Mouse (Mus musculus) CH12.LX (cell line): ENCODE measurements around the gene Arhgap33. TPM values are rescaled to one million over a fixed set of nuclear protein-coding genes. Genes with fewer than 3 reads are reported as not detected.

Experiments used
- DNase-seq: peaks from one replicate; pipeline ENCODE4 v3.0.0-alpha.2; 2013; ENCODE audit errors: extremely low read depth
- H3K27ac ChIP-seq: 2 replicates; pipeline ENCODE4 v1.5.1; 2012; ENCODE audit warnings: low read depth, mild to moderate bottlenecking, control low read depth, moderate library complexity; ENCODE audit not compliant: insufficient read depth
- H3K27me3 ChIP-seq: replicated peaks from 2 replicates; pipeline ENCODE3; 2012; ENCODE audit warnings: inconsistent platforms
- H3K36me3 ChIP-seq, 2 experiments: replicated peaks in 1 of 2; 2 replicates each; pipeline versions ENCODE3 to v1.6.1; 2012; ENCODE audit warnings: inconsistent platforms in 1 of 2, low read length in 1 of 2, mild to moderate bottlenecking in 1 of 2, mixed read lengths in 1 of 2, moderate library complexity in 1 of 2; ENCODE audit not compliant: control insufficient read depth in 1 of 2, insufficient read depth in 1 of 2
- H3K4me1 ChIP-seq, 2 experiments: 2 replicates each; pipeline ENCODE4 v1.6.1; 2012; ENCODE audit warnings: inconsistent platforms in 1 of 2, moderate library complexity in 1 of 2; ENCODE audit not compliant: insufficient read depth in 2 of 2, control insufficient read depth in 1 of 2
- H3K4me2 ChIP-seq: 2 replicates; pipeline ENCODE4 v1.6.1; 2012; ENCODE audit warnings: low read depth, mild to moderate bottlenecking, control low read depth; ENCODE audit not compliant: poor library complexity, insufficient read depth, severe bottlenecking
- H3K4me3 ChIP-seq, 3 experiments: fragments of 150-350 bp in 1 of 3; sonication (generic) in 1 of 3; replicated peaks in 1 of 3; 2 replicates each; pipeline versions ENCODE3 to v1.5.1; 2011 to 2012; ENCODE audit warnings: low read depth in 2 of 3, low read length in 2 of 3, mild to moderate bottlenecking in 2 of 3, moderate library complexity in 2 of 3, control low read depth in 1 of 3, improper control_type of control experiment in 1 of 3, inconsistent platforms in 1 of 3, mixed read lengths in 1 of 3; ENCODE audit not compliant: poor library complexity in 1 of 3
- H3K79me2 ChIP-seq: replicated peaks from 2 replicates; pipeline ENCODE4 v1.6.1; 2012; ENCODE audit warnings: mild to moderate bottlenecking, moderate library complexity; ENCODE audit not compliant: control insufficient read depth, poor library complexity, insufficient read depth, severe bottlenecking; ENCODE audit errors: extremely low read depth
- H3K9ac ChIP-seq: 2 replicates; pipeline ENCODE4 v1.6.1; 2012; ENCODE audit warnings: low read depth, mild to moderate bottlenecking, control low read depth, moderate library complexity; ENCODE audit not compliant: insufficient read depth
- H3K9me3 ChIP-seq: replicated peaks from 2 replicates; pipeline ENCODE3; 2012; ENCODE audit warnings: low read length, inconsistent platforms, mixed read lengths
- CHD1 ChIP-seq: IDR thresholded peaks from 2 replicates; pipeline ENCODE4 v1.6.1; 2012; ENCODE audit warnings: low read depth, low read length, improper control_type of control experiment, inconsistent platforms
- CHD2 ChIP-seq: IDR thresholded peaks from 2 replicates; pipeline ENCODE4 v1.6.1; 2011; ENCODE audit warnings: low read length, improper control_type of control experiment
- CTCF ChIP-seq, 2 experiments: IDR thresholded peaks in 1 of 2; conservative IDR thresholded peaks in 1 of 2; 2 replicates each; pipeline ENCODE4 v1.5.1; 2011 to 2012; ENCODE audit warnings: low read depth in 2 of 2, low read length in 2 of 2, improper control_type of control experiment in 1 of 2, inconsistent platforms in 1 of 2, mild to moderate bottlenecking in 1 of 2, moderate library complexity in 1 of 2
- E2F4 ChIP-seq: IDR thresholded peaks from 2 replicates; pipeline ENCODE4 v1.6.1; 2011; ENCODE audit warnings: low read depth, low read length, improper control_type of control experiment; ENCODE audit not compliant: insufficient replicate concordance
- EP300 ChIP-seq: IDR thresholded peaks from 2 replicates; pipeline ENCODE4 v1.6.1; 2011; ENCODE audit warnings: low read length, improper control_type of control experiment
- GABPA ChIP-seq: IDR thresholded peaks from 2 replicates; pipeline ENCODE4 v1.6.1; 2012; ENCODE audit warnings: low read depth, low read length, improper control_type of control experiment, inconsistent platforms; ENCODE audit not compliant: insufficient replicate concordance
- HCFC1 ChIP-seq: IDR thresholded peaks from 2 replicates; pipeline ENCODE4 v1.6.1; 2012; ENCODE audit warnings: low read depth, mild to moderate bottlenecking, inconsistent platforms, low read length, improper control_type of control experiment
- JUN ChIP-seq: IDR thresholded peaks from 2 replicates; pipeline ENCODE4 v1.6.1; 2011; ENCODE audit warnings: low read depth, mild to moderate bottlenecking, low read length, improper control_type of control experiment, moderate library complexity; ENCODE audit not compliant: insufficient read depth
- KAT2A ChIP-seq: IDR thresholded peaks from 2 replicates; pipeline ENCODE4 v1.6.1; 2012; ENCODE audit warnings: low read length, improper control_type of control experiment, inconsistent platforms; ENCODE audit not compliant: insufficient replicate concordance
- MAFK ChIP-seq: IDR thresholded peaks from 2 replicates; pipeline ENCODE4 v1.6.1; 2011; ENCODE audit warnings: low read length, improper control_type of control experiment; ENCODE audit not compliant: insufficient replicate concordance
- MAX ChIP-seq: IDR thresholded peaks from 2 replicates; pipeline ENCODE4 v1.6.1; 2011; ENCODE audit warnings: low read length, improper control_type of control experiment
- MAZ ChIP-seq: IDR thresholded peaks from 2 replicates; pipeline ENCODE4 v1.6.1; 2012; ENCODE audit warnings: low read depth, mild to moderate bottlenecking, inconsistent platforms, low read length, improper control_type of control experiment, moderate library complexity
- MXI1 ChIP-seq: IDR thresholded peaks from 2 replicates; pipeline ENCODE4 v1.6.1; 2011; ENCODE audit warnings: mild to moderate bottlenecking, low read depth, low read length, improper control_type of control experiment
- MYC ChIP-seq: IDR thresholded peaks from 2 replicates; pipeline ENCODE4 v1.6.1; 2011; ENCODE audit warnings: low read depth, mild to moderate bottlenecking, improper control_type of control experiment, low read length
- NELFE ChIP-seq: IDR thresholded peaks from 2 replicates; pipeline ENCODE4 v1.6.1; 2011; ENCODE audit warnings: low read depth, low read length, improper control_type of control experiment
- NRF1 ChIP-seq: IDR thresholded peaks from 2 replicates; pipeline ENCODE4 v1.6.1; 2014; ENCODE audit warnings: low read depth, mild to moderate bottlenecking, inconsistent platforms, low read length, improper control_type of control experiment, moderate library complexity
- PAX5 ChIP-seq: IDR thresholded peaks from 2 replicates; pipeline ENCODE4 v1.6.1; 2012; ENCODE audit warnings: low read length, inconsistent platforms, mixed read lengths
- POLR2A ChIP-seq: IDR thresholded peaks from 2 replicates; pipeline ENCODE4 v1.6.1; 2011; ENCODE audit warnings: low read depth, mild to moderate bottlenecking, improper control_type of control experiment, low read length
- POLR2AphosphoS2 ChIP-seq: IDR thresholded peaks from 2 replicates; pipeline ENCODE4 v1.6.1; 2011; ENCODE audit warnings: low read depth, low read length, improper control_type of control experiment
- RAD21 ChIP-seq: IDR thresholded peaks from 2 replicates; pipeline ENCODE4 v1.6.1; 2011; ENCODE audit warnings: low read depth, mild to moderate bottlenecking, low read length, improper control_type of control experiment, moderate library complexity
- RCOR1 ChIP-seq: conservative IDR thresholded peaks from 2 replicates; pipeline ENCODE4 v1.6.1; 2012; ENCODE audit warnings: low read depth, mild to moderate bottlenecking, inconsistent platforms, low read length, improper control_type of control experiment
- SIN3A ChIP-seq: IDR thresholded peaks from 2 replicates; pipeline ENCODE4 v1.6.1; 2012; ENCODE audit warnings: low read length, improper control_type of control experiment, inconsistent platforms
- SMC3 ChIP-seq: IDR thresholded peaks from 2 replicates; pipeline ENCODE4 v1.6.1; 2011; ENCODE audit warnings: low read depth, low read length, improper control_type of control experiment
- TCF12 ChIP-seq: IDR thresholded peaks from 2 replicates; pipeline ENCODE4 v1.6.1; 2014; ENCODE audit warnings: low read depth, mild to moderate bottlenecking, inconsistent platforms, low read length, improper control_type of control experiment
- UBTF ChIP-seq: IDR thresholded peaks from 2 replicates; pipeline ENCODE4 v1.6.1; 2012; ENCODE audit warnings: low read depth, mild to moderate bottlenecking, inconsistent platforms, low read length, improper control_type of control experiment, moderate library complexity
- USF2 ChIP-seq: conservative IDR thresholded peaks from 2 replicates; pipeline ENCODE4 v1.6.1; 2011; ENCODE audit warnings: low read depth, low read length, improper control_type of control experiment
- ZC3H11A ChIP-seq: IDR thresholded peaks from 2 replicates; pipeline ENCODE4 v1.6.1; 2012; ENCODE audit warnings: low read depth, mild to moderate bottlenecking, inconsistent platforms, low read length, improper control_type of control experiment
- ZMIZ1 ChIP-seq: IDR thresholded peaks from 2 replicates; pipeline ENCODE4 v1.6.1; 2012; ENCODE audit warnings: low read depth, mild to moderate bottlenecking, inconsistent platforms, low read length, improper control_type of control experiment
- ZNF384 ChIP-seq: IDR thresholded peaks from 2 replicates; pipeline ENCODE4 v1.6.1; 2012; ENCODE audit warnings: low read depth, low read length, improper control_type of control experiment, inconsistent platforms
- dilution Hi-C: fragments of 300-500 bp; cut with MboI; formaldehyde crosslinking; loops from 2 replicates; pipeline ENCODE4 v1.14.3; 2020; ENCODE audit warnings: low sequenced_read_pairs; ENCODE audit not compliant: extremely low pct_unique_long_range_greater_than_20kb, extremely low pct_ligation_motif_present
- in situ Hi-C: fragments of 300-500 bp; cut with MboI; formaldehyde crosslinking; loops from 3 replicates; pipeline ENCODE4 v1.14.3; 2019; ENCODE audit warnings: low sequenced_read_pairs, low pct_ligation_motif_present, low pct_unique_long_range_greater_than_20kb, mixed read lengths
- polyA plus RNA-seq: library from polyadenylated mRNA; unstranded; fragments of >175 nt; gene quantifications from 2 replicates; pipeline ENCODE4 v1.2.1, GENCODE M21; 2012; ENCODE audit warnings: low read depth; ENCODE audit not compliant: insufficient read length
- total RNA-seq, 2 experiments: library from RNA; depleted of rRNA; stranded (reverse); fragments of 300-350 nt in 1 of 2; fragments of >200 nt in 1 of 2; gene quantifications; 2 replicates each; pipeline ENCODE4 v1.2.3; 2012 to 2014

Gene Arhgap33
- total and polyA plus RNA-seq, 3 experiments: 0.44 to 9.2 (median 2.8) TPM

- peak; percentile 95 for TF ChIP-seq ZMIZ1
- TF ChIP-seq ZNF384: no peak
- TF ChIP-seq NELFE: peak; percentile 98
- TF ChIP-seq GABPA: no peak
- peak; percentile 86 for TF ChIP-seq SIN3A
- peak; percentile 67 for TF ChIP-seq MAX
- TF ChIP-seq HCFC1: peak; percentile 62; the same call in 1 of the 2 replicates
- TF ChIP-seq MAFK: no peak
- no peak for TF ChIP-seq RCOR1
- TF ChIP-seq POLR2AphosphoS2: peak; percentile 94
Measured at GRCm38 (mm10) chr7:30552102-30553020, 17.5 kb upstream of the Arhgap33 start, which contains the start of the genes Hspb6 and Proser3 (continued).

- no peaks in the 10 kb centered on the region for H3K27me3 ChIP-seq
- dilution Hi-C loops (no loop called here), in situ Hi-C loops (no loop called here)
- H3K9ac ChIP-seq: peak overlapping the region; percentile 71
- DNase-seq: no peak
- H3K4me1 ChIP-seq: peaks cover 2 to 20% of the 10 kb centered on the region in 2 experiments; a peak in 3 of 4 replicates
- peak overlapping the region; percentile 71 to 93 (median 83) for H3K4me3 ChIP-seq
- peaks cover 24 to 48% of the 10 kb centered on the region in 2 experiments for H3K36me3 ChIP-seq
- peak overlapping the region; percentile 92 for H3K27ac ChIP-seq
- peak overlapping the region; percentile 41; the same call in 1 of the 2 replicates for H3K4me2 ChIP-seq
- H3K9me3 ChIP-seq: no peaks in the 10 kb centered on the region
- TF ChIP-seq CHD2: no peak
- no peak for TF ChIP-seq TCF12
- no peak for TF ChIP-seq MXI1
- TF ChIP-seq USF2: no peak
- TF ChIP-seq NRF1: no peak
- TF ChIP-seq MAX: no peak
- TF ChIP-seq KAT2A: peak; percentile 83; the same call in 1 of the 2 replicates
- no peak for TF ChIP-seq ZC3H11A
- peak; percentile 92 for TF ChIP-seq HCFC1
- peak; percentile 85; the same call in 1 of the 2 replicates for TF ChIP-seq MYC
- TF ChIP-seq ZMIZ1: no peak
- no peak for TF ChIP-seq POLR2A
- TF ChIP-seq SMC3: no peak
- TF ChIP-seq GABPA: no peak; the same call in 1 of the 2 replicates
- no peak for TF ChIP-seq EP300
- TF ChIP-seq E2F4: no peak
- TF ChIP-seq PAX5: no peak
- no peak; the same call in 1 of the 2 replicates for TF ChIP-seq RAD21
- no peak for TF ChIP-seq CHD1
- peak in 1 of 2 experiments; percentile 54; a peak in 2 of 4 replicates for TF ChIP-seq CTCF (conservative IDR thresholded peaks at IDR 0.05 in 1 of 2, IDR thresholded peaks at IDR 0.05 in 1 of 2; ENCODE audit: low read depth in 2 of 2, low read length in 2 of 2)
- no peak for TF ChIP-seq JUN
- TF ChIP-seq RCOR1: no peak
- no peak for TF ChIP-seq UBTF
- TF ChIP-seq SIN3A: no peak; the same call in 1 of the 2 replicates
- TF ChIP-seq MAZ: no peak; the same call in 1 of the 2 replicates
- TF ChIP-seq, all 38 proteins: peak for 4
- H3K79me2 ChIP-seq: no peaks in the 10 kb centered on the region; the same call in 1 of the 2 replicates
Measured at GRCm38 (mm10) chr7:30551445-30552101, 16.7 kb upstream of the Arhgap33 start.
